Mouse (Mus musculus) MEL (cell line): ENCODE results near the gene Cbwd1. TPM values are rescaled to one million over a fixed set of nuclear protein-coding genes. Genes with fewer than 3 reads are reported as not detected.

Experiments used
- polyA plus RNA-seq, 2 experiments: library from polyadenylated mRNA; stranded (reverse) in 1 of 2; unstranded in 1 of 2; fragments of >175 nt in 1 of 2; fragments of >200 nt in 1 of 2; gene quantifications; 2 replicates each; pipeline versions ENCODE4 v1.2.1 to v1.2.4; 2012; ENCODE audit warnings: low replicate concordance in 2 of 2, low read depth in 1 of 2; ENCODE audit not compliant: insufficient read length in 2 of 2, insufficient read depth in 1 of 2, missing spikeins in 1 of 2
- total RNA-seq: library from RNA; depleted of rRNA; stranded (reverse); fragments of 300-350 nt; gene quantifications from 2 replicates; pipeline ENCODE4 v1.2.3, GENCODE M21; 2012; rRNA removed

Gene Cbwd1
- total and polyA plus RNA-seq, 3 experiments: 14.2 to 24.0 TPM; not detected in 1

Other genes starting within 250 kb of the Cbwd1 start
- gene Pgm5, start 99.8 kb downstream of the Cbwd1 start, total RNA-seq: not detected in 2 replicates
- gene Pgm5, start 99.8 kb downstream of the Cbwd1 start, polyA plus RNA-seq: not detected
- gene Gm10053, start 85.9 kb downstream of the Cbwd1 start, total RNA-seq: 237 and 277 TPM in 2 replicates
- 100 to 1,000 TPM in 1 of 2 experiments, not detected in 1; 173 TPM for gene Gm10053, start 85.9 kb downstream of the Cbwd1 start, polyA plus RNA-seq
- not detected in 2 replicates for gene Foxd4, start 60.4 kb downstream of the Cbwd1 start, total RNA-seq
- gene Foxd4, start 60.4 kb downstream of the Cbwd1 start, polyA plus RNA-seq: under 1 TPM in 1 of 2 experiments, not detected in 1; 0.04 TPM
- gene Dock8, start 37.9 kb upstream of the Cbwd1 start, total RNA-seq: 16.1 and 17.8 TPM in 2 replicates
- 10 to 100 TPM in 1 of 2 experiments, not detected in 1; 30.1 TPM for gene Dock8, start 37.9 kb upstream of the Cbwd1 start, polyA plus RNA-seq